Mouse (Mus musculus) myocyte (in vitro differentiated cells): ENCODE results near the gene Aldh3a1. TPM values are rescaled to one million over a fixed set of nuclear protein-coding genes. Genes with fewer than 3 reads are reported as not detected.

Experiments
- H3K27me3 ChIP-seq: one replicate; pipeline ENCODE4 v1.6.1; 2011; ENCODE audit not compliant: control insufficient read depth, insufficient read depth, insufficient read length
- H3K36me3 ChIP-seq: one replicate; pipeline ENCODE4 v1.6.1; 2011; ENCODE audit not compliant: control insufficient read depth, insufficient read depth
- H3K4me2 ChIP-seq: one replicate; pipeline ENCODE4 v1.6.1; 2011; ENCODE audit warnings: low read depth, control low read depth
- H3K4me3 ChIP-seq: one replicate; pipeline ENCODE4 v1.5.1; 2011; ENCODE audit warnings: mild to moderate bottlenecking, control low read depth, moderate library complexity
- H3K79me2 ChIP-seq: one replicate; pipeline ENCODE4 v1.6.1; 2011; ENCODE audit not compliant: control insufficient read depth, insufficient read depth
- H3ac ChIP-seq: one replicate; pipeline ENCODE4 v1.6.1; 2011; ENCODE audit not compliant: control insufficient read depth, insufficient read length
- CEBPB ChIP-seq: IDR thresholded peaks from 2 replicates; pipeline ENCODE4 v1.6.1; 2011; ENCODE audit warnings: mild to moderate bottlenecking, moderate library complexity; ENCODE audit not compliant: poor library complexity, insufficient read depth, severe bottlenecking
- E2F4 ChIP-seq: IDR thresholded peaks from one replicate; pipeline ENCODE4 v1.6.1; 2011; ENCODE audit warnings: mild to moderate bottlenecking, control low read depth, moderate library complexity; ENCODE audit not compliant: insufficient read depth
- MAX ChIP-seq: IDR thresholded peaks from one replicate; pipeline ENCODE4 v1.6.1; 2011; ENCODE audit warnings: low read depth, mild to moderate bottlenecking, control low read depth
- MYOD1 ChIP-seq, 3 experiments: IDR thresholded peaks; one replicate each; pipeline ENCODE4 v1.6.1; 2011; ENCODE audit warnings: control low read depth in 2 of 3, low read depth in 2 of 3, mild to moderate bottlenecking in 2 of 3, moderate library complexity in 1 of 3; ENCODE audit not compliant: insufficient read length in 2 of 3, control insufficient read depth in 1 of 3
- MYOG ChIP-seq, 3 experiments: IDR thresholded peaks; one replicate each; pipeline ENCODE4 v1.6.1; 2011; ENCODE audit warnings: control low read depth in 2 of 3, low read depth in 2 of 3, mild to moderate bottlenecking in 2 of 3; ENCODE audit not compliant: insufficient read length in 2 of 3, control insufficient read depth in 1 of 3, insufficient read depth in 1 of 3
- POLR2A ChIP-seq: IDR thresholded peaks from one replicate; pipeline ENCODE4 v1.6.1; 2011; ENCODE audit warnings: low read depth, mild to moderate bottlenecking, control low read depth, moderate library complexity; ENCODE audit not compliant: insufficient read length
- POLR2AphosphoS2 ChIP-seq: IDR thresholded peaks from one replicate; pipeline ENCODE4 v1.6.1; 2011; ENCODE audit warnings: low read depth, control low read depth; ENCODE audit not compliant: insufficient read length
- REST ChIP-seq: IDR thresholded peaks from one replicate; pipeline ENCODE4 v1.6.1; 2011; ENCODE audit warnings: mild to moderate bottlenecking, control low read depth, moderate library complexity; ENCODE audit not compliant: insufficient read depth, insufficient read length
- SRF ChIP-seq: IDR thresholded peaks from one replicate; pipeline ENCODE4 v1.6.1; 2011; ENCODE audit warnings: low read depth; ENCODE audit not compliant: control insufficient read depth, insufficient read length
- TCF12 ChIP-seq: IDR thresholded peaks from one replicate; pipeline ENCODE4 v1.6.1; 2011; ENCODE audit warnings: mild to moderate bottlenecking, control low read depth; ENCODE audit not compliant: poor library complexity, insufficient read depth, severe bottlenecking
- TCF3 ChIP-seq: IDR thresholded peaks from one replicate; pipeline ENCODE4 v1.6.1; 2011; ENCODE audit warnings: low read depth, control low read depth; ENCODE audit not compliant: insufficient read length
- USF1 ChIP-seq: IDR thresholded peaks from one replicate; pipeline ENCODE4 v1.6.1; 2011; ENCODE audit warnings: low read depth, mild to moderate bottlenecking, control low read depth, moderate library complexity
- polyA plus RNA-seq: library from polyadenylated mRNA; unstranded; fragments of >200 nt; fragmentation: generic; extraction: Trizol; gene quantifications from one replicate; pipeline ENCODE4 v1.2.1, GENCODE M21; 2012; ENCODE audit warnings: missing spikeins

The Aldh3a1 gene
- polyA plus RNA-seq, 1 experiment: 4.2 TPM

DNA sequence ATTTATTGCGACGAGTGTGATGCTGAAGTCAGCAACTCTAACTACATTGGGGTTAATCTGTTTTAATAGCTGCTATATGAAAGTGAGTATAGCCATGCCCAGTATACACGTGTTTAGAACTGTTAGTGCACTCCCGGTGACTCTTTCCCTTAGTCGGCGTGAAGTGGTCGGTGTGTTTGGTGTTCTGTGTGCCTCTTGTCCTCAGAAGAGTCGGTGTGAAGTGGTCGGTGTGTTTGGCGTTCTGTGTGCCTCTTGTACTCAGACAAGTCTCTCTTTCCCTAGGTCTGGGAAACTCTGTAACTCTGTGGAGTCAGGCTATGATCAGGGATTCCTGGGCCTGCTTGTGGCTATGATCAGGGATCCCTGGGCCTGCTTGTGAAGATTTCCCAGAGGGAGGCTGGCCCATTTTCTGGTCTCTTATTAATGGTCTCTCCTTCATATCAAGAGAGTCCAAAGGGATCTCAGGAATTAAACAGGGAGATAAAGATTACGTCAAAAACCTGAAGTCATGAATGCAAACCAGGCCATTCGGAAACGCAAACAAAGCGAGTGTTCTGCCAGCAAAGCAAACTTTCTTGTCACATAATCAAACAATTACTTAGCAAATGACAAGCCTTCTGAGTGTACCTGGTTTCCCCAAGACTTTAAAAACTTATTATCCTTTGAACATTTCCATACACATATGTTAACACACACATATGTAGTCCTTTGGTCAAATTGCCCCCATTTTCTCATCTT, 10.6 kb upstream of the Aldh3a1 start:
- H3ac ChIP-seq: no peak overlapping the region
- no peak overlapping the region for H3K4me2 ChIP-seq
- no peaks in the 10 kb centered on the region for H3K27me3 ChIP-seq
- H3K79me2 ChIP-seq: no peaks in the 10 kb centered on the region
- no peak overlapping the region for H3K4me3 ChIP-seq
- TF ChIP-seq POLR2AphosphoS2 (no peak), POLR2A (no peak), TCF3 (no peak), SRF (no peak), MYOD1 (IDR thresholded peaks at IDR 0.05; ENCODE audit: control insufficient read depth in 1 of 3, insufficient read length in 2 of 3, low read depth in 2 of 3) (no peak), REST (no peak), TCF12 (no peak), E2F4 (no peak), USF1 (no peak), MAX (no peak), CEBPB (no peak), MYOG (IDR thresholded peaks at IDR 0.05; ENCODE audit: control insufficient read depth in 1 of 3, insufficient read depth in 1 of 3, insufficient read length in 2 of 3, low read depth in 2 of 3) (no peak)
- H3K36me3 ChIP-seq: no peaks in the 10 kb centered on the region

- Histone ChIP-seq H3ac (no peak overlapping the region), H3K4me3 (no peak overlapping the region), H3K27me3 (no peaks in the 10 kb centered on the region), H3K4me2 (no peak overlapping the region), H3K79me2 (no peaks in the 10 kb centered on the region), H3K36me3 (no peaks in the 10 kb centered on the region)
- TF ChIP-seq TCF12 (no peak), POLR2AphosphoS2 (no peak), MYOD1 (IDR thresholded peaks at IDR 0.05; ENCODE audit: control insufficient read depth in 1 of 3, insufficient read length in 2 of 3, low read depth in 2 of 3) (no peak), CEBPB (no peak), E2F4 (no peak)
These were observed 9.4 kb upstream of the Aldh3a1 start for GRCm38 (mm10) chr11:61197935-61198334.

GRCm38 (mm10) chr11:61199620-61200362, 7.5 kb upstream of the Aldh3a1 start:
- Histone ChIP-seq H3K36me3 (no peaks in the 10 kb centered on the region), H3K4me2 (no peak overlapping the region), H3K27me3 (no peaks in the 10 kb centered on the region), H3K4me3 (no peak overlapping the region), H3ac (no peak overlapping the region), H3K79me2 (no peaks in the 10 kb centered on the region)
- TF ChIP-seq MAX: no peak
- TF ChIP-seq MYOG (IDR thresholded peaks at IDR 0.05; ENCODE audit: control insufficient read depth in 1 of 3, insufficient read depth in 1 of 3, insufficient read length in 2 of 3, low read depth in 2 of 3): no peak
- no peak for TF ChIP-seq MYOD1 (IDR thresholded peaks at IDR 0.05; ENCODE audit: control insufficient read depth in 1 of 3, insufficient read length in 2 of 3, low read depth in 2 of 3)

DNA sequence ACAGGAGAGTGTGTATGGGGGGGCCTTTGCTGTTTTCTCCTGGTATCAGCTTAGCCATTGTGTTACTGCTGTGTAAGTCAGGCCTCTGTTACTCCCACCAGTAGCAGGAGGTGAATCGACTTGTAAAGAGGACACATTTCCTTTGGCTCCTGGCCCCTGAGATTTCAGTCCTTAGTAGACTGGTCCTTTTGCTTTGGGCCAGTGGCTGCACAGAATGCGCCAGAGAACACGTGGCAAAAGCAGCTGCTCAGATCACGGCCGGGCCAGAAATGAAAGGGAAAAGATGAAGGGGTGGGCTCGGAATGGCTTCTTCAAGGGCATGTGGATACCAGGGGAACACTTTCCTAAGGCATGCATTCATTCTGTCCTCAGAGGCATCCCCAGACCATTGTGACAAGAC, 5.2 kb upstream of the Aldh3a1 start:
- no peaks in the 10 kb centered on the region for H3K27me3 ChIP-seq
- TF ChIP-seq TCF3 (no peak), SRF (no peak), POLR2AphosphoS2 (no peak), MAX (no peak), E2F4 (no peak), POLR2A (no peak), TCF12 (no peak), REST (no peak), USF1 (no peak)
- H3K36me3 ChIP-seq: no peaks in the 10 kb centered on the region
- H3K4me2 ChIP-seq: no peak overlapping the region
- H3ac ChIP-seq: no peak overlapping the region
- no peak overlapping the region for H3K4me3 ChIP-seq
- H3K79me2 ChIP-seq: no peaks in the 10 kb centered on the region

GRCm38 (mm10) chr11:61202810-61203209, 4.5 kb upstream of the Aldh3a1 start:
- Histone ChIP-seq H3K4me3 (no peak overlapping the region), H3ac (no peak overlapping the region), H3K36me3 (no peaks in the 10 kb centered on the region), H3K79me2 (no peaks in the 10 kb centered on the region), H3K27me3 (no peaks in the 10 kb centered on the region), H3K4me2 (no peak overlapping the region)
- TF ChIP-seq MYOD1 (IDR thresholded peaks at IDR 0.05; ENCODE audit: control insufficient read depth in 1 of 3, insufficient read length in 2 of 3, low read depth in 2 of 3) (peak in 2 of 3 experiments; percentile 12 to 72), TCF12 (no peak), POLR2AphosphoS2 (no peak), MYOG (IDR thresholded peaks at IDR 0.05; ENCODE audit: control insufficient read depth in 1 of 3, insufficient read depth in 1 of 3, insufficient read length in 2 of 3, low read depth in 2 of 3) (peak in 2 of 3 experiments; percentile 20 to 64), CEBPB (no peak)
